Mouse (Mus musculus): ENCODE measurements around the gene Npas3.

DNA sequence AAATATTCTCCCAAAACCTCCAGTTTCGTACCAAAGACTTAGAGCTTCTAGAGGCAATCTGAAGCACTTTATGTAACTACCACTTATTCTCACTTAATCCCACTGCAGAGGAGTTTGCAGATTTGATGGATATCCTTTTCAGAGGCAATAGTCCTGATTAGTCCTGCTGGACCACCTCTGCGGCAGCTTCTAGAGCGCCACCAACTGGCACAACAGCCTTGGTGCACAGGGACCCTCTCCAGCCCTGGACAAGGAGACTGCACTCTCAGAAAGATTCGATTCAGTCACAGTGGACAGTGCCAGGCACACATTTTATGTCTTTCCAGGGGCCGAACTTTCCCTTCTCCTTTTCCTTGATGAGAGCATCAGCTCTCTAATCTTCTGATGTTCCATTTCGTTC lies 471.4 kb downstream of the Npas3 start:
- TF ChIP-seq USF1 (IDR thresholded peaks at IDR 0.05; ENCODE audit: low read depth), result no peak
- no peak for TF ChIP-seq POLR2AphosphoS2 (IDR thresholded peaks at IDR 0.05; ENCODE audit: insufficient read length, low read depth)
- no peak for TF ChIP-seq POLR2A (IDR thresholded peaks at IDR 0.05; ENCODE audit: insufficient read length, low read depth)
- TF ChIP-seq TCF12 (IDR thresholded peaks at IDR 0.05; ENCODE audit: insufficient read depth, poor library complexity, severe bottlenecking), result no peak
